Mouse (Mus musculus): Measurements from ENCODE around the gene Psme3. TPM values are rescaled to one million over a fixed set of nuclear protein-coding genes. Genes with fewer than 3 reads are reported as not detected.

Gene Psme3
- total and polyA plus RNA-seq, 3 experiments, result 68.8 to 300 (median 113) TPM

DNA sequence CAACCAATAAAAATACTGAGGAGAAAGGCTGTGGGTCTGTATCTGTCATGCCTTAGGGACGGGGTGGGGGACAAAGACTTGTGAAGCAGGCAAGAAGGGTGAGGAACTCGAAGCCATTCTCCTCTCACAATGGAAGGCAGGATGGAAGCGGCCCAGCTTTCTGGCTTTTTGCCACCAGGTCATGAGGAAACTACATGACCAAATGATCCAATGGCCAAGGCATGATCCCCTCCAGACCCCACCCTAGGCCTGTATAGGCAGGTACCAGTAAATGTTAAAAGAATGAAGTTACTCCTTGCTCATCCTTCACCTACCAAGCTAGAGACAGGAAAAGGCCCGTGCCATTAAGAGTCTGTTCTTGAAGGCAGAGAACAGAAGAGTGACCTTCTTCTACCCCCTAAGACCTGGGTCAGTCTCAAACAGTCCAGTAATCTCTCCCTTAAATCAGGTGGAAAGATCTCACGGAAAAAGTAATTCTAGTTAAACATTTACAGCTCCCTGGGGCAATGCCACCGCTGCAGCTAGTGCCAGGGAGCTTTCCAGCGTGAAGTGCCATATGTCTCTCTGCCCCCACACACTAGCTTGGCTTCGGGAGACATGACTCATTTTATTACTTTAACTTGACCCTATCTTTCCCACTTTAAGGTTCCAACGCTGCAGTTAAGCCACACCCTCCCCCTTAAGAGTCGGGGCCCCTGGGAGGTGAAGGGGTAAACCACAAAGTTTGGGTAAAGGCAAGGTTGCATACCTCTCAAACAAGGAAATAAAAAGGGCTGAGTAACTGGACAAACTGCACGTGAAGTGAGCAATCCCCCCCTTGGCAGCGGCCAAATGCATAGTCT lies 38.4 kb upstream of the Psme3 start:
- peak overlapping the region; percentile 91 for H3K4me3 ChIP-seq (ENCODE audit: low read depth, low read length)
- H3K27me3 ChIP-seq (ENCODE audit: insufficient read depth, low read length), result no peaks in the 10 kb centered on the region
- peaks cover 53% of the 10 kb centered on the region for H3K4me1 ChIP-seq (ENCODE audit: insufficient read depth, low read depth, low read length)
- TF ChIP-seq CTCF (IDR thresholded peaks at IDR 0.05; ENCODE audit: low read depth, low read length), result no peak
- no peak for TF ChIP-seq GATA1 (IDR thresholded peaks at IDR 0.05; ENCODE audit: borderline replicate concordance, low read length)
- no peak for TF ChIP-seq GATA2 (IDR thresholded peaks at IDR 0.05; ENCODE audit: borderline replicate concordance, low read depth, low read length)
- no peak for TF ChIP-seq POLR2AphosphoS5 (IDR thresholded peaks at IDR 0.05; ENCODE audit: insufficient replicate concordance, low read depth, low read length)
- ATAC-seq (ENCODE audit: extremely low read depth, insufficient number of reproducible peaks, low FRiP score, poor library complexity, severe bottlenecking) (peak; percentile 55), DNase-seq (ENCODE audit: low spot score) (peak; percentile 62)
- no peaks in the 10 kb centered on the region for H3K9me3 ChIP-seq (replicated peaks)
- H3K36me3 ChIP-seq (replicated peaks), result peaks cover 52% of the 10 kb centered on the region

DNA sequence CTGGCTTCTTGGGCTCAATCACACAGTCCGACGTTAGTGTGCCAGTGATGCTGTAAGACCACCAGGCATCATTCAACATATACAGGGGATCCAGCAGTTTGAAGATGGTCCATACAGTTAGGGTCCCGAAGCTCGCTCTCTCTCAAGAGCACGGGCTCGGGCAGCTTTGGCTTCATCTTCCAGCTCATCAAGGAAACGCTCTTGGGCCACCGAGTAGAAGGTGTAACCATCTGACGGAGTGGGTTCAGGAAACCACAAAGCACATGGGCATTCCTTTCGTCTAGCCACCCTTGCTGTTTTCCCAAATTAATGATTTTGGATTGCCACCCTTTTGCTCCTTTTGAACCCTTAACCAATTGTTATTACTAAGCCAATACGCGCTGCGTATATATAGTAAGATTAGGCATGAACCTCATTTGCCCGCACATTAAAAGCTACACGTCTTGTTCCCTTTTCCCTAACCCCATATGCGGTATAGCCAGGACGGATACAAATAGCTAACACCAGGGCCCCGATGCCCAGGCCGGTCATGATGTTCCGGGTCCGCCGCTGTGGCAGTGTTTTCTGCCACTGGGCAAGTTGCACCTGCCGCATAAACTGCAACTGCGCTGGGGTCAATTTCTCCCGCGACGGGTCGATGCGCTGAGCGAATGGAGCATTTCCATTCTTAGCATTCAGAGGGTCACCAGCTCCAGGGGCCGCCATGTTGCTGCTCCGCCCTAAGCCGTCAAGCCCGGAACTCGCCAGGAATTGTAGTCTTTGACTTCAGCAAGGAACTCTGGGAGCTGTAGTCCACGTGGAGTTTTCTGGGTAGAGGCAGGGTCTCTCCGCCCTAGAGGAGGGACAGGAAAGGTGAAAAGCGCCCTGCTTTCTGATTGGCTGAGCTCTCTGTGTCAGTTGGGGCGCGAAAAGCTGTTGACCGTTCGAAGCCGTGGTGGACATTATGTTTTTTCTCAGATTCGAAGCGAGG lies 37.5 kb upstream of the Psme3 start, which contains the start of the genes Cntd1 and Coa3:
TSS of gene Cntd1 (plus strand) at position 790 of the 970 bp plus-strand sequence.
TSS of gene Coa3 (minus strand) at position 892 of the 970 bp plus-strand sequence.
- peak within 1 kb of the TSS; percentile 91 for H3K4me3 ChIP-seq (ENCODE audit: low read depth, low read length)
- ATAC-seq (ENCODE audit: extremely low read depth, insufficient number of reproducible peaks, low FRiP score, poor library complexity, severe bottlenecking) (peak; percentile 69), DNase-seq (ENCODE audit: low spot score) (peak; percentile 84)
- H3K4me1 ChIP-seq (ENCODE audit: insufficient read depth, low read depth, low read length), result peaks cover 53% of the 10 kb centered on the region
- no peaks in the 10 kb centered on the region for H3K27me3 ChIP-seq (ENCODE audit: insufficient read depth, low read length)
- TF ChIP-seq TAL1 (conservative IDR thresholded peaks at IDR 0.05; ENCODE audit: low read depth, low read length) (no peak), CTCF (IDR thresholded peaks at IDR 0.05; ENCODE audit: low read depth, low read length) (no peak), POLR2AphosphoS5 (IDR thresholded peaks at IDR 0.05; ENCODE audit: insufficient replicate concordance, low read depth, low read length) (no peak), GATA1 (IDR thresholded peaks at IDR 0.05; ENCODE audit: borderline replicate concordance, low read length) (no peak), GATA2 (IDR thresholded peaks at IDR 0.05; ENCODE audit: borderline replicate concordance, low read depth, low read length) (no peak)
- no peaks in the 10 kb centered on the region for H3K9me3 ChIP-seq (replicated peaks)
- H3K36me3 ChIP-seq (replicated peaks), result peaks cover 44% of the 10 kb centered on the region

DNA sequence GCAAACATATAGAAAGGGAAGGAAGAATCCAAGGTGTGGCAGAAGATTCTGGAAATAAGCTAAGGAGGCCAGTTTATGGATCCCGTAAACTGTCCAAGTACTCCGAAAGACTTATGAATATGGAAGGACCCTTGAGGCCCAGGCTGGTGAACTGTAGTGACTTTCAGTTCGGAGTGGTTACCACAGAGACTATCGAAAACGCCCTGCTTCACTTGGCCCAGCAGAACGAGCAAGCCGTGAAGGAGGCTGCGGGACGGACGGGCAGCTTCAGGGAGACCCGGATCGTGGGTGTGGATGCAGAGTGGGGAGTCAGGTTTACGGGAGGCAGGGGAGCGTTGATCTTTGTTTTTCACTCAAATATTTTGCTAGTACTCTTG lies 36.8 kb upstream of the Psme3 start:
- H3K36me3 ChIP-seq (replicated peaks), result peaks cover 39% of the 10 kb centered on the region
- no peaks in the 10 kb centered on the region for H3K9me3 ChIP-seq (replicated peaks)
- no peaks in the 10 kb centered on the region for H3K27me3 ChIP-seq (ENCODE audit: insufficient read depth, low read length)
- peaks cover 50% of the 10 kb centered on the region for H3K4me1 ChIP-seq (ENCODE audit: insufficient read depth, low read depth, low read length)
- TF ChIP-seq GATA1 (IDR thresholded peaks at IDR 0.05; ENCODE audit: borderline replicate concordance, low read length) (no peak), CTCF (IDR thresholded peaks at IDR 0.05; ENCODE audit: low read depth, low read length) (no peak), TAL1 (conservative IDR thresholded peaks at IDR 0.05; ENCODE audit: low read depth, low read length) (no peak), POLR2AphosphoS5 (IDR thresholded peaks at IDR 0.05; ENCODE audit: insufficient replicate concordance, low read depth, low read length) (no peak), GATA2 (IDR thresholded peaks at IDR 0.05; ENCODE audit: borderline replicate concordance, low read depth, low read length) (no peak)
- ATAC-seq (ENCODE audit: extremely low read depth, insufficient number of reproducible peaks, low FRiP score, poor library complexity, severe bottlenecking), result no peak
- DNase-seq (ENCODE audit: low spot score), result no peak
- peak overlapping the region; percentile 91; the same call in 1 of the 2 replicates for H3K4me3 ChIP-seq (ENCODE audit: low read depth, low read length)

DNA sequence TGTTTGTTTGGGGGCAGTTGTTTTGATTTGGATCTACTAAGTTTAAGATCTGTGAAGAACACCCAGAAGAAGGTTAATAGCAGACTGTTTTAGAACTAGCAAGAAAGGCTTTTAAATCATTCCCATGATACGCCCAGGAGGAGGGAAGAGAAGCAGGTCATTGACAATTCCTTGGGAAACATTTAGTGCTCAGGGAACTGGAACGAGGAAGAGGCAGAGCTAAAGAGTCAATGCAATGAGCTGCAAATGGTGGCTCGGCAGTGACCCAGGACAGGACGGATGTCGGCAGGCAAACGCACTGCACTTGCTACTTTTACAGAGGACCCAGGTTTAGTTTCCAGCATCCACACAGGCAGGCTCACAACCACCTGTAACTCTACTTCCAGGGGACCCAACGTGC lies 35.2 kb upstream of the Psme3 start:
- ATAC-seq (ENCODE audit: extremely low read depth, insufficient number of reproducible peaks, low FRiP score, poor library complexity, severe bottlenecking) (no peak), DNase-seq (ENCODE audit: low spot score) (no peak)
- no peak overlapping the region for H3K4me3 ChIP-seq (ENCODE audit: low read depth, low read length)

DNA sequence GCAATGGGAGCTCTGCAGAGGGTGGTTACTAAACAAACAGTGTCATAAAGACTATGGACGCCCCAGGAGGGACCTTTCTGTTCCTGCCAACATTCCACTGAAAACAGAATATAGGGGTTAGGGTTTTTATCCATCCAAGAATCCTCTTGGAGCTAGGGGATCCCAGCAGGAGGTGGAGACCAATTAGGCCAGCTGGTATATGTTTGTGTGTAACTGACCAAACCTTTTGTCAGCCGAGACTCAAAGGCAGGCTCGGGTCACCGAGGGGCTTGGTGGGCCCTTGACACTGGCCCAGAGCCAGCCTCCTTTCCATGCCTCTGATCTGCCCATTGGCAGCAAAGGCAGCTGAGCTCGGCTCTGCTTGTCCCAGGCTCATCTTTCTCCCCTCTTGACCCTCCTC lies 33.1 kb upstream of the Psme3 start:
- no peak for DNase-seq (ENCODE audit: low spot score)
- Histone ChIP-seq H3K4me1 (ENCODE audit: insufficient read depth, low read depth, low read length) (peaks cover 18% of the 10 kb centered on the region), H3K4me3 (ENCODE audit: low read depth, low read length) (no peak overlapping the region), H3K9me3 (replicated peaks) (no peaks in the 10 kb centered on the region), H3K36me3 (replicated peaks) (peaks cover 30% of the 10 kb centered on the region), H3K27me3 (ENCODE audit: insufficient read depth, low read length) (no peaks in the 10 kb centered on the region)
- ATAC-seq (ENCODE audit: extremely low read depth, insufficient number of reproducible peaks, low FRiP score, poor library complexity, severe bottlenecking), result no peak
- no peak for TF ChIP-seq TAL1 (conservative IDR thresholded peaks at IDR 0.05; ENCODE audit: low read depth, low read length)
- no peak for TF ChIP-seq CTCF (IDR thresholded peaks at IDR 0.05; ENCODE audit: low read depth, low read length)
- no peak for TF ChIP-seq GATA2 (IDR thresholded peaks at IDR 0.05; ENCODE audit: borderline replicate concordance, low read depth, low read length)
- TF ChIP-seq GATA1 (IDR thresholded peaks at IDR 0.05; ENCODE audit: borderline replicate concordance, low read length), result no peak
- TF ChIP-seq POLR2AphosphoS5 (IDR thresholded peaks at IDR 0.05; ENCODE audit: insufficient replicate concordance, low read depth, low read length), result no peak

More for the DNA sequence above, 35.2 kb upstream of the Psme3 start:
- H3K27me3 ChIP-seq (ENCODE audit: insufficient read depth, low read length), result no peaks in the 10 kb centered on the region
- no peaks in the 10 kb centered on the region for H3K9me3 ChIP-seq (replicated peaks)
- TF ChIP-seq GATA1 (IDR thresholded peaks at IDR 0.05; ENCODE audit: borderline replicate concordance, low read length) (no peak), TAL1 (conservative IDR thresholded peaks at IDR 0.05; ENCODE audit: low read depth, low read length) (no peak), CTCF (IDR thresholded peaks at IDR 0.05; ENCODE audit: low read depth, low read length) (no peak), POLR2AphosphoS5 (IDR thresholded peaks at IDR 0.05; ENCODE audit: insufficient replicate concordance, low read depth, low read length) (no peak), GATA2 (IDR thresholded peaks at IDR 0.05; ENCODE audit: borderline replicate concordance, low read depth, low read length) (no peak)
- peaks cover 34% of the 10 kb centered on the region for H3K36me3 ChIP-seq (replicated peaks)
- H3K4me1 ChIP-seq (ENCODE audit: insufficient read depth, low read depth, low read length), result peaks cover 39% of the 10 kb centered on the region
